Mouse (Mus musculus) brain, embryonic 14.5 days (tissue): ENCODE measurements around the gene Mcmbp. TPM values are rescaled to one million over a fixed set of nuclear protein-coding genes. Genes with fewer than 3 reads are reported as not detected.

Experiments used
- DNase-seq: peaks from one replicate; pipeline ENCODE4 v3.0.0-alpha.2; 2011; ENCODE audit warnings: low read depth
- CTCF ChIP-seq: fragments of 200-500 bp; IDR thresholded peaks from 2 replicates; pipeline ENCODE4 v1.5.1; 2012; ENCODE audit warnings: inconsistent platforms, mild to moderate bottlenecking, moderate library complexity, borderline replicate concordance; ENCODE audit not compliant: insufficient read depth, insufficient read length; ENCODE audit errors: extremely low read depth
- POLR2A ChIP-seq: fragments of 200-500 bp; IDR thresholded peaks from 2 replicates; pipeline ENCODE4 v1.6.1; 2012; ENCODE audit warnings: mild to moderate bottlenecking, inconsistent platforms, borderline replicate concordance; ENCODE audit not compliant: poor library complexity, insufficient read depth, insufficient read length, severe bottlenecking; ENCODE audit errors: extremely low read depth
- polyA plus RNA-seq: library from polyadenylated mRNA; depleted of rRNA; stranded (reverse); fragments of >200 nt; gene quantifications from 2 replicates; pipeline ENCODE4 v1.2.3, GENCODE M21; 2012

The Mcmbp gene
- polyA plus RNA-seq, 1 experiment = 45.2 TPM

GRCm38 (mm10) chr7:128744684-128745485 is 4.6 kb upstream of the Mcmbp start, which contains the start of gene Sec23ip:
Gene Sec23ip, plus strand, starts transcription at chr7:128744943.
- peak; percentile 99 for DNase-seq
- TF ChIP-seq CTCF (no peak), POLR2A (peak; percentile 76; the same call in 1 of the 2 replicates)

DNA sequence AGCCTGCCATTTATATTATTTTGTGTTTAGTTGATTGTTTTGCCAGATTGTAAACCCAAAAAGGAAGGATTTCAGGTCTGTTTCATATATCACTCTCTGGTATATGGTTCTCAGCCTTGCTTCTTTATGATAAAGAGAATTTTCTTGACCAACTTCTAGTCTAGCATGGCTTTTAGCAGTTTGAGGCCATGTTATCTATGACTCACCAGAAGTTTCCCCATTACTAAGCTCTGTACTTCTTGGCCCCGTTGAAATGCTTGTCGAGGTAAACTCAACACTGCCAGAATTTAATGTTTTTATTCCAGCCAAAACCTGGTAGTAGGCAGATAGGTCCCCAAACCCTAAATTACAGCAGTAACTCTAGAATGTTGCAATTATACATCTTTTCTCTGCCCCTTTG is 3.6 kb upstream of the Mcmbp start:
- no peak for TF ChIP-seq CTCF
- TF ChIP-seq POLR2A = no peak
- no peak for DNase-seq

GRCm38 (mm10) chr7:128739462-128740277 is 625 bp downstream of the Mcmbp start:
- peak; percentile 39 for DNase-seq

DNA sequence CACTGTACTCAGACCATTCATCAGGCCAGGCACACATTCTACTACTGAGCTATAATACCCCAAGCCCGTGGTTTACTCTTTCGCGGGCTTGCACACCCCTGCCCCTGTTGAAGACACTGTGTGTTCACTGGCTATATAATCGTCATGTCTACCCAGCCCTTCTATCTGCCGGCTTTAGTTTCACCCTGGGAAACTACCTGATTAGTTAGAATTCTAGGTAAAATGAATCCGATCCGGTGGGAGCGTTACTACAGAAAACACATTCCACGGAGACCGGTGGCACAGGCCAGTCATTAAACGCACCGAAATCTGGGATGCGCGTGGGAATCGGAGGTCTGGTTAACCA is 1.2 kb downstream of the Mcmbp start:
- DNase-seq = no peak

More at GRCm38 (mm10) chr7:128739462-128740277, 625 bp downstream of the Mcmbp start:
- TF ChIP-seq POLR2A = no peak

DNA sequence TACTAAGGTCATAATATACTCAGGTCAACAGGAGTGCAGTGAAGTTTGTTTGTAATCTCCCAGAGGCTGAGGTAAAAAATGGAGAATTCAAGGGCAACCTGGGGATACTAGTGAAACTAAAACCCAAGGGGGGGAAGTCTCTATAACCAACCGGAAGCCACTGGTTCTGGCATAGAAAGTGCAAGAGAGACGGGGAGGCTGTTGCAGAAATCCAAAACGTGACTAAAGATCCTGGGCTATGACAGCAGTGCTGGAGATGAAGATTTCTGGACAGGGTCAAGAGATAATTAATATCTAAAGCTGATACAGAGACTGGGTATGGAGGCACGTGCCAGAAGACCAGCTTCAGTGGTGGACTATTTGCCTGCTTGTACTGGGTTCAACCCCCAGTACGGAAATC is 2.3 kb downstream of the Mcmbp start:
- DNase-seq = no peak
- no peak for TF ChIP-seq CTCF

More for the DNA sequence above, 1.2 kb downstream of the Mcmbp start:
- TF ChIP-seq CTCF = no peak
- no peak for TF ChIP-seq POLR2A

DNA sequence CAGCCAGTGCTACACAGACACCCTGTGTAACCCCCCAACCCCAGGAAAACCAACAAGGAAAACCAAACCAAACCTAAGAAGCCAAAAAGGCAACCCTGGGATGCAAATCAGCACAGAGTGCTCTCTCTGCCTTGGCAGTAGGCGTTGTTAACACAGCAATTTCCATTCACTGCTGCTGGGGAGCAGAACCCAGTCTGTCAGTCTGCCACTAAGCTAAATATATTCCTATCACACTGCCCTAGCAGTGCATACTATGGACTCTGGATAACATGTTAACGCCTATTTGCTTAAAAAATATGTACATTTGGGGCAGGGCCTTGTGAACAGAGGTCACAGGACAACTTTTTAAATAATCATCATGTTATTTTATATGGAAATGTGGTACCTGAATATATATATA is 8.7 kb downstream of the Mcmbp start:
- no peak for DNase-seq
- no peak for TF ChIP-seq POLR2A
- TF ChIP-seq CTCF = no peak

- no peak for DNase-seq
- TF ChIP-seq POLR2A (no peak), CTCF (no peak)
These were observed 11.6 kb downstream of the Mcmbp start for GRCm38 (mm10) chr7:128728738-128729137.

DNA sequence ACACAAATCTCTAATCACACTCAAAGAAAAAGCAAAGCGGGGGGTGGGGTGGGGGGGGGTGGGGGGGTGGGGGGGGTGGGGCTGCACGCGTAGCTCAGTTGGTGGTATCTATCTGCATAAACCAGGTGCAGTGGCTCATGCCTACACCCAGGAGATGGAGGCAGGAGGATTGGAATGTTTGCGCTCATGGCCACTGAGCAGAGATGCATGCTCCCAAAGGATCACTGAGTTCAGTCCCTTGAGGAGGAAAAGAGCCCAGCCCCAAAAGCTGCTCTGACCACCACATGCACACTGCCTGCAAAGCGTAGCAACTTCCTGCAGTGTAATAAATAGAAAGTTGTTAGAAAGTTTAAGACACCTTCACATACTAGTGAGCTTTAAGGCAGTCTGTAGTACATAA is 12.6 kb downstream of the Mcmbp start:
- no peak for DNase-seq
- TF ChIP-seq POLR2A (no peak), CTCF (no peak)

GRCm38 (mm10) chr7:128726999-128727398 is 13.3 kb downstream of the Mcmbp start:
- peak; percentile 19 for DNase-seq
- no peak for TF ChIP-seq POLR2A
- no peak for TF ChIP-seq CTCF

GRCm38 (mm10) chr7:128725189-128725588 is 15.1 kb downstream of the Mcmbp start:
- TF ChIP-seq CTCF = no peak
- TF ChIP-seq POLR2A = no peak
- no peak for DNase-seq

GRCm38 (mm10) chr7:128724761-128725160 is 15.5 kb downstream of the Mcmbp start:
- DNase-seq = peak; percentile 94
- TF ChIP-seq POLR2A (no peak), CTCF (peak; percentile 65; the same call in 1 of the 2 replicates)
